Mouse (Mus musculus) heart, embryonic 14.5 days (tissue): Measurements from ENCODE around the gene Rccd1. TPM values are rescaled to one million over a fixed set of nuclear protein-coding genes. Genes with fewer than 3 reads are reported as not detected.
A peak's percentile ranks its signal among the peaks of the same experiment; 100 is the strongest.

Source experiments
- ATAC-seq: fragments of 200-750 bp; cut with Nextera tagmentation; 2 replicates; pipeline ENCODE4 v1.8.0; 2017; ENCODE audit warnings: low read depth, moderate TSS enrichment; ENCODE audit not compliant: insufficient number of reproducible peaks, insufficient read depth, low FRiP score
- H3K27ac ChIP-seq, 2 experiments: fragments of 200-500 bp in 1 of 2; fragments of 300-500 bp in 1 of 2; sonication (generic) in 1 of 2; replicated peaks in 1 of 2; 2 replicates each; pipeline ENCODE4 v1.5.1; 2012 to 2014; ENCODE audit warnings: low read depth in 2 of 2, low read length in 2 of 2, control low read depth in 1 of 2, mild to moderate bottlenecking in 1 of 2, mixed read lengths in 1 of 2; ENCODE audit not compliant: control insufficient read depth in 1 of 2, insufficient read depth in 1 of 2
- H3K27me3 ChIP-seq: fragments of 300-500 bp; sonication (generic); 2 replicates; pipeline ENCODE4 v1.6.1; 2014; ENCODE audit warnings: mild to moderate bottlenecking, low read length, control low read depth; ENCODE audit not compliant: control insufficient read depth, insufficient read depth
- H3K36me3 ChIP-seq: fragments of 300-500 bp; sonication (generic); 2 replicates; pipeline ENCODE4 v1.6.1; 2014; ENCODE audit warnings: mild to moderate bottlenecking, control low read depth, low read length, mixed read lengths; ENCODE audit not compliant: control insufficient read depth, insufficient read depth
- H3K4me1 ChIP-seq, 2 experiments: fragments of 200-500 bp in 1 of 2; fragments of 300-500 bp in 1 of 2; sonication (generic) in 1 of 2; 2 replicates each; pipeline ENCODE4 v1.6.1; 2012 to 2014; ENCODE audit warnings: low read length in 2 of 2, control low read depth in 1 of 2, mixed read lengths in 1 of 2; ENCODE audit not compliant: control insufficient read depth in 2 of 2, insufficient read depth in 2 of 2
- H3K4me2 ChIP-seq: fragments of 300-500 bp; sonication (generic); 2 replicates; pipeline ENCODE4 v1.6.1; 2014; ENCODE audit warnings: mild to moderate bottlenecking, low read length
- H3K4me3 ChIP-seq, 2 experiments: fragments of 200-500 bp in 1 of 2; fragments of 300-500 bp in 1 of 2; sonication (generic) in 1 of 2; 2 replicates each; pipeline ENCODE4 v1.5.1; 2012 to 2014; ENCODE audit warnings: low read length in 2 of 2, mild to moderate bottlenecking in 2 of 2, control low read depth in 1 of 2, low read depth in 1 of 2, moderate library complexity in 1 of 2; ENCODE audit not compliant: control insufficient read depth in 1 of 2, insufficient read depth in 1 of 2
- H3K9ac ChIP-seq: fragments of 300-500 bp; sonication (generic); 2 replicates; pipeline ENCODE4 v1.6.1; 2014; ENCODE audit warnings: mild to moderate bottlenecking, low read length
- H3K9me3 ChIP-seq: fragments of 300-500 bp; sonication (generic); 2 replicates; pipeline ENCODE4 v1.6.1; 2016; ENCODE audit warnings: low read length, control low read depth; ENCODE audit not compliant: control insufficient read depth
- WGBS: fragments of 180-500 bp; shearing (Covaris S2); extraction: QIAGEN DNeasy Blood & Tissue Kit; methylation state at CpG from one replicate; pipeline ENCODE4 v1.1.7; 2014; 5-methylcytosine and 5-hydroxymethylcytosine counted together
- polyA plus RNA-seq: library from polyadenylated mRNA; unstranded; fragments of >200 nt; fragmentation: Nextera tagmentation; extraction: Ambion mirVana; gene quantifications from 2 replicates; pipeline ENCODE4 v1.2.1, GENCODE M21; 2014

Rccd1 gene
- polyA plus RNA-seq, 1 experiment from 2014 or later = 7.6 TPM

- H3K9ac ChIP-seq = no peak overlapping the region
- H3K4me1 ChIP-seq = no peaks in the 10 kb centered on the region
- no peak for ATAC-seq
- H3K27me3 ChIP-seq = no peaks in the 10 kb centered on the region
- peaks cover 83% of the 10 kb centered on the region for H3K36me3 ChIP-seq
- no peaks in the 10 kb centered on the region for H3K9me3 ChIP-seq
- no peak overlapping the region for H3K4me3 ChIP-seq
- 92% methylated on average over 6 of the region's 6 CpGs for WGBS
- no peak overlapping the region for H3K4me2 ChIP-seq
- no peak overlapping the region for H3K27ac ChIP-seq
Measured at GRCm38 (mm10) chr7:80285725-80286124, 38.5 kb downstream of the Rccd1 start.

GRCm38 (mm10) chr7:80284391-80284790, 39.9 kb downstream of the Rccd1 start:
- peaks cover 85% of the 10 kb centered on the region for H3K36me3 ChIP-seq

GRCm38 (mm10) chr7:80283226-80283918, 40.9 kb downstream of the Rccd1 start:
- Histone ChIP-seq H3K4me2 (no peak overlapping the region), H3K27me3 (no peaks in the 10 kb centered on the region), H3K9me3 (no peaks in the 10 kb centered on the region), H3K9ac (no peak overlapping the region), H3K36me3 (peaks cover 90% of the 10 kb centered on the region), H3K4me3 (no peak overlapping the region), H3K27ac (peak overlapping the region; percentile 11 to 37; a peak in 1 of 4 replicates), H3K4me1 (no peaks in the 10 kb centered on the region)
- ATAC-seq = no peak
- 49% methylated on average over 3 of the region's 3 CpGs for WGBS

More at GRCm38 (mm10) chr7:80284391-80284790, 39.9 kb downstream of the Rccd1 start:
- Histone ChIP-seq H3K27ac (0 out of 4 replicates have a peak overlapping the region, but pooled peaks of 1 of the 2 experiments have one; percentile 20), H3K4me2 (no peak overlapping the region), H3K27me3 (no peaks in the 10 kb centered on the region), H3K4me3 (no peak overlapping the region), H3K4me1 (no peaks in the 10 kb centered on the region), H3K9ac (no peak overlapping the region), H3K9me3 (no peaks in the 10 kb centered on the region)
- ATAC-seq = no peak
- WGBS = 75% methylated on average over 5 of the region's 5 CpGs

- no peaks in the 10 kb centered on the region for H3K9me3 ChIP-seq
- no peak for ATAC-seq
- no peak overlapping the region for H3K9ac ChIP-seq
- 90% methylated on average over 3 of the region's 3 CpGs for WGBS
- H3K36me3 ChIP-seq = peaks cover 91% of the 10 kb centered on the region
- H3K27ac ChIP-seq = no peak overlapping the region
- H3K4me1 ChIP-seq = no peaks in the 10 kb centered on the region
- no peaks in the 10 kb centered on the region for H3K27me3 ChIP-seq
- no peak overlapping the region for H3K4me3 ChIP-seq
- H3K4me2 ChIP-seq = no peak overlapping the region
Measured at GRCm38 (mm10) chr7:80281646-80282045, 42.6 kb downstream of the Rccd1 start.

GRCm38 (mm10) chr7:80280998-80281397, 43.3 kb downstream of the Rccd1 start:
- no peak overlapping the region for H3K4me2 ChIP-seq
- WGBS = 88% methylated on average over 2 of the region's 2 CpGs
- no peaks in the 10 kb centered on the region for H3K27me3 ChIP-seq
- no peak overlapping the region for H3K27ac ChIP-seq
- no peak for ATAC-seq
- H3K4me1 ChIP-seq = no peaks in the 10 kb centered on the region
- no peak overlapping the region for H3K4me3 ChIP-seq
- H3K36me3 ChIP-seq = peaks cover 91% of the 10 kb centered on the region
- H3K9ac ChIP-seq = no peak overlapping the region
- no peaks in the 10 kb centered on the region for H3K9me3 ChIP-seq

- no peak for ATAC-seq
- Histone ChIP-seq H3K4me3 (no peak overlapping the region), H3K4me2 (no peak overlapping the region), H3K4me1 (no peaks in the 10 kb centered on the region), H3K27me3 (no peaks in the 10 kb centered on the region), H3K27ac (no peak overlapping the region), H3K36me3 (peaks cover 90% of the 10 kb centered on the region), H3K9ac (no peak overlapping the region), H3K9me3 (peaks cover 3% of the 10 kb centered on the region)
- 81% methylated on average over 10 of the region's 10 CpGs for WGBS
Measured at GRCm38 (mm10) chr7:80280032-80280431, 44.2 kb downstream of the Rccd1 start.

- 96% methylated on average over 4 of the region's 4 CpGs for WGBS
- Histone ChIP-seq H3K27me3 (no peaks in the 10 kb centered on the region), H3K9me3 (peaks cover 11% of the 10 kb centered on the region), H3K27ac (no peak overlapping the region), H3K4me2 (no peak overlapping the region), H3K4me1 (no peaks in the 10 kb centered on the region), H3K36me3 (peaks cover 90% of the 10 kb centered on the region), H3K4me3 (no peak overlapping the region), H3K9ac (no peak overlapping the region)
- no peak for ATAC-seq
Measured at GRCm38 (mm10) chr7:80276374-80276773, 47.9 kb downstream of the Rccd1 start.

- ATAC-seq = no peak
- no peak overlapping the region for H3K9ac ChIP-seq
- WGBS = 87% methylated on average over 2 of the region's 2 CpGs
- H3K4me3 ChIP-seq = no peak overlapping the region
- H3K9me3 ChIP-seq = peaks cover 11% of the 10 kb centered on the region
- peaks cover 2 to 16% of the 10 kb centered on the region in 2 experiments; a peak in 3 of 4 replicates for H3K4me1 ChIP-seq
- H3K36me3 ChIP-seq = peaks cover 63% of the 10 kb centered on the region
- no peak overlapping the region for H3K27ac ChIP-seq
- no peak overlapping the region for H3K4me2 ChIP-seq
- H3K27me3 ChIP-seq = no peaks in the 10 kb centered on the region
Measured at GRCm38 (mm10) chr7:80273456-80273855, 50.8 kb downstream of the Rccd1 start.
